Mouse (Mus musculus) midbrain, embryonic 12.5 days (tissue): ENCODE measurements around the gene Pcsk2. TPM values are rescaled to one million over a fixed set of nuclear protein-coding genes. Genes with fewer than 3 reads are reported as not detected.

Experiments
- ATAC-seq: fragments of 200-750 bp; cut with Nextera tagmentation; 2 replicates; pipeline ENCODE4 v1.8.0; 2017; ENCODE audit warnings: low read depth, moderate TSS enrichment, moderate library complexity; ENCODE audit not compliant: low FRiP score
- H3K27ac ChIP-seq: fragments of 300-500 bp; sonication (generic); replicated peaks from 2 replicates; pipeline ENCODE4 v1.5.1; 2016; ENCODE audit warnings: mild to moderate bottlenecking
- H3K27me3 ChIP-seq: fragments of 300-500 bp; sonication (generic); 2 replicates; pipeline ENCODE4 v1.6.1; 2016; ENCODE audit warnings: mild to moderate bottlenecking
- H3K36me3 ChIP-seq: fragments of 300-500 bp; sonication (generic); 2 replicates; pipeline ENCODE4 v1.6.1; 2016
- H3K4me1 ChIP-seq: fragments of 300-500 bp; sonication (generic); 2 replicates; pipeline ENCODE4 v1.6.1; 2016
- H3K4me2 ChIP-seq: fragments of 300-500 bp; sonication (generic); replicated peaks from 2 replicates; pipeline ENCODE4 v1.6.1; 2016; ENCODE audit warnings: mild to moderate bottlenecking, moderate library complexity
- H3K4me3 ChIP-seq: fragments of 300-500 bp; sonication (generic); 2 replicates; pipeline ENCODE4 v1.5.1; 2016; ENCODE audit warnings: mild to moderate bottlenecking
- H3K9ac ChIP-seq: fragments of 300-500 bp; sonication (generic); replicated peaks from 2 replicates; pipeline ENCODE4 v1.6.1; 2016; ENCODE audit warnings: mild to moderate bottlenecking, moderate library complexity
- H3K9me3 ChIP-seq: fragments of 300-500 bp; sonication (generic); 2 replicates; pipeline ENCODE4 v1.6.1; 2016; ENCODE audit warnings: mild to moderate bottlenecking
- WGBS: fragments of 180-500 bp; shearing (Covaris S2); methylation state at CpG from one replicate; pipeline ENCODE4 v1.1.7; 2016; 5-methylcytosine and 5-hydroxymethylcytosine counted together
- polyA plus RNA-seq: library from polyadenylated mRNA; unstranded; fragments of >200 nt; fragmentation: Nextera tagmentation; extraction: Ambion mirVana; gene quantifications from 2 replicates; pipeline ENCODE4 v1.2.1, GENCODE M21; 2016

Gene Pcsk2
- polyA plus RNA-seq, 1 experiment from 2014 or later = 12.7 TPM

GRCm38 (mm10) chr2:143708205-143708604 lies 162.2 kb downstream of the Pcsk2 start:
- Histone ChIP-seq H3K9ac (no peak overlapping the region), H3K4me1 (no peaks in the 10 kb centered on the region), H3K36me3 (no peaks in the 10 kb centered on the region), H3K4me3 (no peak overlapping the region), H3K27me3 (no peaks in the 10 kb centered on the region), H3K27ac (no peak overlapping the region), H3K4me2 (no peak overlapping the region), H3K9me3 (no peaks in the 10 kb centered on the region)
- WGBS = 70% methylated on average over 3 of the region's 3 CpGs
- no peak for ATAC-seq

DNA sequence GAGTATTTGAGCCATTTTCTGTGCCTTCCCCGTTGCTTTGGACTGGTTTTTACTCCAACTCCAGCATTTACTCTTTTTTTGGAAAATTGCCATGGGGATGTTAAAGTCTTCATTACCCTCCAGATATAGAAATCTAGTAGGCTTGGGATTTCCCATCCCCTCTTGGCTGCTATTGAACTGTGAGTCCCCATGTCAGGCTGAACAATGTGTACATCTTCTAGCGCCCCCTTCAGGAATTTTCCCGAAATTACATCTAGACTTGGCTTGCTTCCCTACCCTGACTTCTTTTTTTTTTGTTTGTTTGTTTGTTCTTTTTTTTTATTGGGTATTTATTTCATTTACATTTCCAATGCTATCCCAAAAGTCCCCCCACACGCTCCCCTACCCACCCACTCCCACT lies 163.3 kb downstream of the Pcsk2 start:
- Histone ChIP-seq H3K4me3 (no peak overlapping the region), H3K36me3 (no peaks in the 10 kb centered on the region), H3K9ac (no peak overlapping the region), H3K27ac (no peak overlapping the region), H3K27me3 (no peaks in the 10 kb centered on the region), H3K9me3 (no peaks in the 10 kb centered on the region), H3K4me2 (no peak overlapping the region), H3K4me1 (no peaks in the 10 kb centered on the region)
- WGBS = 30% methylated on average over 4 of the region's 4 CpGs
- ATAC-seq = no peak

DNA sequence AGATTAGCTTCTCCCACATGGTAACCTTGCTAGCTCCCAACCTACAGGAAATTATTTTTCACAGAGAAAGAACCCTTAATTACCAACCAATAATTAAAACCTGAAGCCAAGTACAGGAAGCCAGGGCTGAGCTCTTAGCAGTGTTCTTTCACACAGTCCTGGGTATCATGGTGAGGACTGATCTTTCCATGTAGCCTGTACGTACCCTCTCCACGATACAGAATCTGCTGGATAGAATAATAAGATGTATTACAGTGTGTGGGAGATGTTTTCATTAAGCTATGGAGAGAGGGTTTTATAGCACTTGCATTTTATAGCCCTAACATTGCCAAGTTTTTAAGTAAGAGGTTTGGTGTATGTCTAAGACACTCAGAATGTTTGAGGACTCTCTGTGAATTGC lies 164.0 kb downstream of the Pcsk2 start:
- H3K27ac ChIP-seq = no peak overlapping the region
- no peaks in the 10 kb centered on the region for H3K36me3 ChIP-seq
- no peaks in the 10 kb centered on the region for H3K9me3 ChIP-seq
- no peaks in the 10 kb centered on the region for H3K27me3 ChIP-seq
- no peak overlapping the region for H3K4me3 ChIP-seq
- no peaks in the 10 kb centered on the region for H3K4me1 ChIP-seq
- WGBS = 84% methylated on average over 2 of the region's 2 CpGs
- H3K9ac ChIP-seq = no peak overlapping the region
- ATAC-seq = no peak
- no peak overlapping the region for H3K4me2 ChIP-seq

- no peak overlapping the region for H3K4me3 ChIP-seq
- H3K27me3 ChIP-seq = no peaks in the 10 kb centered on the region
- no peak for ATAC-seq
- H3K9me3 ChIP-seq = no peaks in the 10 kb centered on the region
- 83% methylated on average over 4 of the region's 4 CpGs for WGBS
- no peak overlapping the region for H3K4me2 ChIP-seq
- H3K9ac ChIP-seq = no peak overlapping the region
- no peaks in the 10 kb centered on the region for H3K36me3 ChIP-seq
- H3K4me1 ChIP-seq = no peaks in the 10 kb centered on the region
- no peak overlapping the region for H3K27ac ChIP-seq
Measured at GRCm38 (mm10) chr2:143711886-143712285, 165.9 kb downstream of the Pcsk2 start.

GRCm38 (mm10) chr2:143712901-143713300 lies 166.9 kb downstream of the Pcsk2 start:
- H3K27ac ChIP-seq = no peak overlapping the region
- H3K4me3 ChIP-seq = no peak overlapping the region
- no peak overlapping the region for H3K9ac ChIP-seq
- H3K4me1 ChIP-seq = no peaks in the 10 kb centered on the region
- H3K27me3 ChIP-seq = no peaks in the 10 kb centered on the region
- no peaks in the 10 kb centered on the region for H3K36me3 ChIP-seq
- H3K4me2 ChIP-seq = no peak overlapping the region
- 67% methylated on average over 3 of the region's 3 CpGs for WGBS
- ATAC-seq = no peak
- H3K9me3 ChIP-seq = no peaks in the 10 kb centered on the region

DNA sequence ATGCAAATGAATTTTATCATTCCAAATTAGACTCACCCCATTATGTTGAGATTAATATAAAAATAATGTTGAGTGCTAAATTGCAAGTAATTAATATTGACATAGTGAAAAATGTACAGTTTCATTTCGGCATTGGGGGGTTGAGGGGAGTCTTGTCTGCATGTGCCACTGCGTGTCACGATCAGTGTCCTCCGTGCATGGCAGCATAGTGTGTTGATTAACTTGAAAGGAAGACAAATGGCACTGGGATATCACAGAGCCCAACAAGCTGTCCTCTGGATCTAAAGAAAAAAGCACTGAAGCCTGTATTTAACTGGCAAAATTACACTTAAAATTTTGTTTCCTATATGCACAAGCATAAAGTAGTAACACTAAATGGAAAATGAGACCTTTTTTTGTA lies 167.9 kb downstream of the Pcsk2 start:
- Histone ChIP-seq H3K4me3 (no peak overlapping the region), H3K4me1 (no peaks in the 10 kb centered on the region), H3K36me3 (no peaks in the 10 kb centered on the region), H3K27me3 (no peaks in the 10 kb centered on the region), H3K4me2 (no peak overlapping the region), H3K27ac (no peak overlapping the region), H3K9me3 (no peaks in the 10 kb centered on the region), H3K9ac (no peak overlapping the region)
- WGBS = 92% methylated on average over 4 of the region's 4 CpGs
- ATAC-seq = no peak

- no peaks in the 10 kb centered on the region for H3K9me3 ChIP-seq
- H3K27me3 ChIP-seq = no peaks in the 10 kb centered on the region
- no peak overlapping the region for H3K9ac ChIP-seq
- ATAC-seq = no peak
- no peaks in the 10 kb centered on the region for H3K4me1 ChIP-seq
- H3K4me3 ChIP-seq = no peak overlapping the region
- H3K36me3 ChIP-seq = no peaks in the 10 kb centered on the region
- H3K27ac ChIP-seq = no peak overlapping the region
- WGBS = 70% methylated on average over 4 of the region's 4 CpGs
- H3K4me2 ChIP-seq = no peak overlapping the region
Measured at GRCm38 (mm10) chr2:143715110-143715509, 169.2 kb downstream of the Pcsk2 start.

GRCm38 (mm10) chr2:143723231-143723630 lies 177.3 kb downstream of the Pcsk2 start:
- no peak for ATAC-seq

DNA sequence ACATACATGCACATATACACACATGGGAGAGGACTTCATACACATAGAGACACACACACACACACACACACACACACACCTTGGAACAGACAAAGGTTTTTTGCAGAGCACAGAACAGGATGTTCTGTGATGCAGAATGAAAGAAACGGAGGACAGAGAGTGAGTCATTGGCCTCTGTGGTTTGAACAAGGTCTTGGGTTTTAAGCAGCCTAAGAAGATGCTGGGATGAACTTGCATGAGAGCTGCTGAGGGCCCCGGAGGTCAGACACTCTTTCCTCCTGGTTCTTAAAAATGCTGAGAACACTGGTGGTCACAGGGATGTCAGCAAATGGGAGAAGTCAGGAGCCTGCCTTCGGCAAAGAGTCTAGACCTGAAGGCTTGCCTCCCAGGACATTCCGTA lies 178.1 kb downstream of the Pcsk2 start:
- Histone ChIP-seq H3K4me1 (no peaks in the 10 kb centered on the region), H3K27ac (no peak overlapping the region), H3K36me3 (no peaks in the 10 kb centered on the region), H3K9ac (no peak overlapping the region), H3K4me3 (no peak overlapping the region), H3K27me3 (no peaks in the 10 kb centered on the region), H3K4me2 (no peak overlapping the region), H3K9me3 (no peaks in the 10 kb centered on the region)
- WGBS = 92% methylated on average over 4 of the region's 4 CpGs
- no peak for ATAC-seq

More at GRCm38 (mm10) chr2:143723231-143723630, 177.3 kb downstream of the Pcsk2 start:
- Histone ChIP-seq H3K9me3 (no peaks in the 10 kb centered on the region), H3K27ac (no peak overlapping the region), H3K4me1 (no peaks in the 10 kb centered on the region), H3K4me2 (no peak overlapping the region), H3K36me3 (no peaks in the 10 kb centered on the region), H3K9ac (no peak overlapping the region), H3K27me3 (no peaks in the 10 kb centered on the region), H3K4me3 (no peak overlapping the region)
- WGBS = 27% methylated on average over 4 of the region's 4 CpGs

DNA sequence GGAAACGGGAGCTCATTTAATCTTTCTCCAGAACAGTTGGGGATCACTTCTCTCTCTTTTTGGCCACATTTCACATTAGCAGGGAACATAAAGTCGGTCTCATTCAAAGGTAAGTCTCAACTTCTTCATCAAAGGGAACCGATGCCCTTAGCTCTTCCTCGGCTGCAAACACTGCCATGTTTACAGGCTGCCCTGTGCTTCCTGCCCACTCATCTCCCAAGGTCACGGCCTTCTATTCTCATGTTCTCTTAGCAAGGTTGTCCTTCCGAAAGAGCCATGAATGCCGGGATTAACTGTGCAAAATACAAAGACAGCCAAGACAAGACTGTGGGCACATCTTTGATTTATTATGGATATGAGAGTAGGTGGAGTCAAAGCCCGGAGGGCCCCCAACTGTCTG lies 178.8 kb downstream of the Pcsk2 start:
- ATAC-seq = no peak
- H3K27ac ChIP-seq = no peak overlapping the region
- no peaks in the 10 kb centered on the region for H3K9me3 ChIP-seq
- 73% methylated on average over 8 of the region's 8 CpGs for WGBS
- H3K36me3 ChIP-seq = no peaks in the 10 kb centered on the region
- no peak overlapping the region for H3K4me3 ChIP-seq
- no peak overlapping the region for H3K4me2 ChIP-seq
- H3K4me1 ChIP-seq = no peaks in the 10 kb centered on the region
- H3K9ac ChIP-seq = no peak overlapping the region
- H3K27me3 ChIP-seq = no peaks in the 10 kb centered on the region

DNA sequence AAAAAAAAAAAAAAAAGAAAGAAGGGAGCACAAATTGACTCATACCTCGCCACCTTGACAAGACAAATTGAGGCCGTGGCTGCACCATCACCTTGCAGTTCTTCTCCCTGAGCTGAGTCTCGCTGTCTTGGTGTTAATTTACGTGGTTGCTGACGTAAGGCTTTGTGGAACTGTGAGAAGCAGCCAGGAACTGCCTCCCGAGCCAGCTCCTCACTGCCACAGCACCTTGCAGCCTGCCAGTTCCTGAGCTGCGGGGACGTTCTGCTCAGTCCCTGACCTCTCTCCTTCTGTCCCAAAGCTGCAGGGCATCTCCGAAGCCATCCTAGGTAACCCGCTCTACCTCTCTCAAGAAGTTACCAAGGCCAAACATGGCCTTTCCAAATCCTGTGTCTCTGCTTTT lies 186.5 kb downstream of the Pcsk2 start:
- Histone ChIP-seq H3K9me3 (no peaks in the 10 kb centered on the region), H3K4me2 (no peak overlapping the region), H3K4me1 (no peaks in the 10 kb centered on the region), H3K27me3 (no peaks in the 10 kb centered on the region), H3K36me3 (no peaks in the 10 kb centered on the region), H3K9ac (no peak overlapping the region), H3K4me3 (no peak overlapping the region), H3K27ac (no peak overlapping the region)
- WGBS = 90% methylated on average over 10 of the region's 10 CpGs
- ATAC-seq = no peak

GRCm38 (mm10) chr2:143735442-143735841 lies 189.5 kb downstream of the Pcsk2 start:
- H3K27me3 ChIP-seq = no peaks in the 10 kb centered on the region
- H3K27ac ChIP-seq = no peak overlapping the region
- no peak overlapping the region for H3K4me3 ChIP-seq
- H3K4me1 ChIP-seq = no peaks in the 10 kb centered on the region
- WGBS = 90% methylated on average over 3 of the region's 3 CpGs
- ATAC-seq = no peak
- H3K9me3 ChIP-seq = no peaks in the 10 kb centered on the region
- no peaks in the 10 kb centered on the region for H3K36me3 ChIP-seq
- no peak overlapping the region for H3K4me2 ChIP-seq
- H3K9ac ChIP-seq = no peak overlapping the region

GRCm38 (mm10) chr2:143739475-143740226 lies 193.7 kb downstream of the Pcsk2 start:
- Histone ChIP-seq H3K9ac (no peak overlapping the region), H3K27ac (no peak overlapping the region), H3K27me3 (no peaks in the 10 kb centered on the region), H3K36me3 (no peaks in the 10 kb centered on the region), H3K4me2 (no peak overlapping the region), H3K9me3 (no peaks in the 10 kb centered on the region), H3K4me1 (no peaks in the 10 kb centered on the region), H3K4me3 (no peak overlapping the region)
- 88% methylated on average over 7 of the region's 7 CpGs for WGBS
- no peak for ATAC-seq
